Mouse (Mus musculus) small intestine, adult 2 months (tissue): ENCODE data around the gene Lrrc4c.

Experiments
- CTCF ChIP-seq: fragments of 200-500 bp; IDR thresholded peaks from 2 replicates; pipeline ENCODE4 v1.5.1; 2012; ENCODE audit warnings: low read depth, mild to moderate bottlenecking, control low read depth, inconsistent platforms, low read length, moderate library complexity, mixed read lengths; ENCODE audit not compliant: insufficient replicate concordance, insufficient read length; ENCODE audit errors: extremely low read depth
- POLR2A ChIP-seq: fragments of 200-500 bp; IDR thresholded peaks from 2 replicates; pipeline ENCODE4 v1.6.1; 2012; ENCODE audit warnings: low read depth, mild to moderate bottlenecking, control low read depth, inconsistent platforms, low read length, moderate library complexity

DNA sequence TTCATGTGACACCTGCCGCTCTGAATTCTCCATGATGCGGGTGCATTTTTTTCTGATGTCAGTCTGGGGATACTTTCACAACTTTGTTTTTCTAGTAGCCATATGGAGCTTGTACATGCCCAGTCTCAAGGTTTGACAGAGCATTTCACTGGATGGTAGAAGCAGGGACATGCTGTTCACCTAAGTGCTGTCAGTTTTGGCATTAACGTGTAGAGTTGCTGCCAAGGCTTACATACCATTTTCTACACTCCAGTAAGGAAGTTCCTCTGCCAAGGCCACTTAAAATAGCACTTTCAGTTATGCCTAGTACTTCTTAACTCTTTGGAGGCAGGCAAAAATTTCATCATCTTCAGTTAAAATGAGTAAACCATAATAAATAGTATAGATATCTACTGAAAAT is 915.0 kb downstream of the Lrrc4c start:
- TF ChIP-seq CTCF (no peak), POLR2A (no peak)
